Mouse (Mus musculus): Measurements from ENCODE around the gene Epb42.

- no peak for TF ChIP-seq CTCF (IDR thresholded peaks at IDR 0.05; ENCODE audit: low read depth, low read length)
- TF ChIP-seq GATA2 (IDR thresholded peaks at IDR 0.05; ENCODE audit: borderline replicate concordance, low read depth, low read length) = no peak
- TF ChIP-seq POLR2AphosphoS5 (IDR thresholded peaks at IDR 0.05; ENCODE audit: insufficient replicate concordance, low read depth, low read length) = no peak
These were observed 19.0 kb upstream of the Epb42 start for GRCm38 (mm10) chr2:121055915-121056314.
